Mouse (Mus musculus) stomach, embryonic 15.5 days (tissue): ENCODE data around the gene Gm9945. TPM values are rescaled to one million over a fixed set of nuclear protein-coding genes. Genes with fewer than 3 reads are reported as not detected.

Source experiments
- ATAC-seq: fragments of 200-750 bp; cut with Nextera tagmentation; 2 replicates; pipeline ENCODE4 v1.8.0; 2017; ENCODE audit warnings: low read depth, moderate number of reproducible peaks, moderate TSS enrichment; ENCODE audit not compliant: insufficient read depth, low FRiP score
- H3K27ac ChIP-seq: fragments of 300-500 bp; sonication (generic); 2 replicates; pipeline ENCODE4 v1.5.1; 2015; ENCODE audit warnings: mild to moderate bottlenecking, inconsistent platforms
- H3K27me3 ChIP-seq: fragments of 300-500 bp; sonication (generic); replicated peaks from 2 replicates; pipeline ENCODE4 v1.6.1; 2015; ENCODE audit warnings: inconsistent platforms
- H3K36me3 ChIP-seq: fragments of 300-500 bp; sonication (generic); 2 replicates; pipeline ENCODE4 v1.6.1; 2015; ENCODE audit warnings: inconsistent platforms
- H3K4me1 ChIP-seq: fragments of 300-500 bp; sonication (generic); 2 replicates; pipeline ENCODE4 v1.6.1; 2015; ENCODE audit warnings: inconsistent platforms
- H3K4me2 ChIP-seq: fragments of 300-500 bp; sonication (generic); 2 replicates; pipeline ENCODE4 v1.6.1; 2015; ENCODE audit warnings: mild to moderate bottlenecking, inconsistent platforms
- H3K4me3 ChIP-seq: fragments of 300-500 bp; sonication (generic); replicated peaks from 2 replicates; pipeline ENCODE4 v1.5.1; 2015; ENCODE audit warnings: inconsistent platforms
- H3K9ac ChIP-seq: fragments of 300-500 bp; sonication (generic); 2 replicates; pipeline ENCODE4 v1.6.1; 2015; ENCODE audit warnings: inconsistent platforms
- H3K9me3 ChIP-seq: fragments of 300-500 bp; sonication (generic); 2 replicates; pipeline ENCODE4 v1.6.1; 2016; ENCODE audit warnings: inconsistent platforms
- WGBS: fragments of 180-500 bp; shearing (Covaris S2); methylation state at CpG from one replicate; pipeline ENCODE4 v1.1.7; 2015; 5-methylcytosine and 5-hydroxymethylcytosine counted together
- polyA plus RNA-seq: library from polyadenylated mRNA; unstranded; fragments of >200 nt; fragmentation: Nextera tagmentation; extraction: Ambion mirVana; gene quantifications from 2 replicates; pipeline ENCODE4 v1.2.1, GENCODE M21; 2015

The Gm9945 gene
- polyA plus RNA-seq, 1 experiment from 2014 or later: not detected

DNA sequence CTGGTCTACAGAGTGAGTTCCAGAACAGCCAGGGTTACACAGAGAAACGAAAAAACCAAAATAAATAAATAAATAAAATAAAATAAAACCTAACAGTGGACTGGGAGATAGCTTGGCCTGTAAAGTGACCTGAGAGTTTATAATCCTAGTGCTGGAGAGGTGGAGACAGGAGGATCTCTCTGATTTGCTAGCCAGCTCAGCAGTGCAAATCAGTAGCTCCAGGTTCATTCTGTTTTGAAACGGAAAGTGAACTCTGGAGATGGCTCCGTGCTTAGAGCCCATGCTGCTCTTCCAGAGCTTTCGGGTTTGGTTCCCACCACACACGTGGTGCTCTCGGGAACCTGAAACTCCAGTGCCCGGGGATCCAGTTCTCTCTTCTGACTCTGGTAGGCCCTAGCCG lies 32.0 kb upstream of the Gm9945 start:
- H3K9ac ChIP-seq: no peak overlapping the region
- H3K27me3 ChIP-seq: no peaks in the 10 kb centered on the region
- H3K4me2 ChIP-seq: no peak overlapping the region
- no peaks in the 10 kb centered on the region for H3K9me3 ChIP-seq
- H3K4me1 ChIP-seq: no peaks in the 10 kb centered on the region
- 89% methylated on average over 8 of the region's 8 CpGs for WGBS
- no peaks in the 10 kb centered on the region for H3K36me3 ChIP-seq
- H3K27ac ChIP-seq: no peak overlapping the region
- no peak overlapping the region for H3K4me3 ChIP-seq
- no peak for ATAC-seq

DNA sequence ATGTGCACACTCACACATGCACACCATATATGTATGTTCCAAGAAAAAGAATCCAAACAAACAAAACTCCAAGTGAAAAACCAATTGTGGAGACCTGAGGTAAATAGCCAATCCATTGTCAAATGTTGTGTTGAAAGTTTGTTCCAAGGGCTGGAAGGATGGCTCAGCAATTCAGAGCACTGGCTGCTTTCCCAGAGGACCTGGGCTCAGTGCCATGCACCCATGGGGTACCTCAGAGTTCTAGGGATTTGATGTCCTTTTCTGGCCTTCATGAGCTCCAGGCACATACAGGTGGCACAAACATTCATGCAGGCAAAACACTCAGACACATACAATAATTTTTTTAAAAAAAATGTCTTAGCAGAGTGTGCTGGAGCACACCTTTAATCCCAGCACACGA lies 31.4 kb upstream of the Gm9945 start:
- 87% methylated on average over 1 of the region's 1 CpGs for WGBS
- Histone ChIP-seq H3K9ac (no peak overlapping the region), H3K27me3 (no peaks in the 10 kb centered on the region), H3K4me1 (no peaks in the 10 kb centered on the region), H3K4me3 (no peak overlapping the region), H3K9me3 (no peaks in the 10 kb centered on the region), H3K27ac (no peak overlapping the region), H3K4me2 (no peak overlapping the region), H3K36me3 (no peaks in the 10 kb centered on the region)
- ATAC-seq: no peak

DNA sequence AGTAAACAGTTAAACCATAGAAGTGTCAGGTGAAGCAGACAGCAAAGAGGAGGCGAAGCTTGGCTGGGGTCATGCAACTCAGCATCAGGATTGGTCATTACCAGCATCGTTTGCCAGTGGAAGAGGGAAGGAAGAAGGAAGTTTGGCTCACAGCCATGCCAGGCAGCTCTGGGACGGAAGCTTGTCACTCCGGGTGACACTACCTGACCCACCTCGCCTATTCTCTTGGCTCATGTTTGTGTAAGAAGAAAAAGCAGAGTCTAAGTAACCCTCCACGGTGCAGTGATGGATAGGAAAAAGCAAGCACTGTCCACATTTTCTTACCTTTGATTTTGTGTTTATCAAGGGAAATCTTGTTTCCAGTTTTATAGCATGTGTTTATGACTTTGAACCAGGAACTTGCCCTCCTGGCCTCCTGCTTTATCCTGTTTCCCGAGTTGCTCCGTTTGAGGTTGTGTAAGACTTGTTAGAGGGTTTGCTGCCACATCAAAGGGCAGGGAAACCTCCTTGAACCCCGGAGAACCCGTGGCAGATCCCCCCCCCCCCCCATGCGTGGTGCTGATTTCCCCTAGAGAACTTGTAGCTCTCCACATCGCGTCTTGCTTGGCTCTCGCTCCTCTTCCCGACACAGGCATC lies 29.8 kb upstream of the Gm9945 start:
- no peaks in the 10 kb centered on the region for H3K36me3 ChIP-seq
- no peak overlapping the region for H3K9ac ChIP-seq
- no peak overlapping the region for H3K27ac ChIP-seq
- no peak for ATAC-seq
- no peaks in the 10 kb centered on the region for H3K9me3 ChIP-seq
- H3K4me1 ChIP-seq: no peaks in the 10 kb centered on the region
- no peak overlapping the region for H3K4me2 ChIP-seq
- no peak overlapping the region for H3K4me3 ChIP-seq
- no peaks in the 10 kb centered on the region for H3K27me3 ChIP-seq
- 39% methylated on average over 15 of the region's 15 CpGs for WGBS

DNA sequence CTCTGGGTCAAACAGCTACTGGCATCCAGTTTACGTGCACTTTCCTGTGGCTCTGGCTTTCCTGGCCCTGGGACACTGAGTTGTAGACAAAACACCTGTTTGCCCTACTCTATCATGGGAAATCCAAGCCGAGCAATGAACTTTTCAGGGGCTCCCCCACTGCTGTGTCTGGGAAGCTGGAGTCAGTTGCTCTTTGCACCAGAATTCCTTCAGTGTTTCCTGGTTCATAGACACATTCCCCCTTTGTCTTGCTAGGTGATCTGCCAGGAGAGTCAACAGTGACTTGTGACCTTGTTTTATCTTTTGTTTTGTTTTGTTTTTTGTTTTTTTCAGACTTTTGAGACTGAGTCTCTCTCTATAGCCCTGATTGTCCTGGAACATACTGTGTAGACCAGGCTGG lies 28.6 kb upstream of the Gm9945 start:
- H3K36me3 ChIP-seq: no peaks in the 10 kb centered on the region
- no peak overlapping the region for H3K4me3 ChIP-seq
- H3K9ac ChIP-seq: no peak overlapping the region
- no peak overlapping the region for H3K4me2 ChIP-seq
- no peak overlapping the region for H3K27ac ChIP-seq
- ATAC-seq: no peak
- 0 out of 2 replicates have a peak, but pooled peaks cover 2% of the 10 kb centered on the region for H3K4me1 ChIP-seq
- H3K27me3 ChIP-seq: no peaks in the 10 kb centered on the region
- WGBS: 50% methylated on average over 2 of the region's 2 CpGs
- no peaks in the 10 kb centered on the region for H3K9me3 ChIP-seq

DNA sequence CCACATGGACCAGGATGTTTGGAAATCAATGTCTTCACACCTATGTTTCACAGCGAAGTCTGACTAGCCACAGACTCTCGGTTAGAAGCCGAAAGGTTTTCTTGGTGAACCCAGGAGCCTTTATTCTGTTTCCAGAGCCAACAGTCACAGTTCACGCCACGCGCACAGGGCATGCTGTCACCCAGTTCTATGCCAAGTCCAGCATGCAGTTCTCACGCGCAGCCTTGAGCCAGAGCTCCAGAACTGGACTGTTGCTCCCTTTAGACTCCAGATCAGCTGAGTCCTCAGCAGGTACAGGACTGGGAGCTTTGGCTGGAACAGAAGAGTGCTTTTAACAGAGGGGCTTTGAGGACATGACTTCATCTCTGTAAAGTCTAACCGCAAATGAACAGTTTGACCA lies 27.6 kb upstream of the Gm9945 start:
- H3K27ac ChIP-seq: no peak overlapping the region
- H3K9me3 ChIP-seq: no peaks in the 10 kb centered on the region
- H3K4me2 ChIP-seq: no peak overlapping the region
- H3K4me1 ChIP-seq: 0 out of 2 replicates have a peak, but pooled peaks cover 7% of the 10 kb centered on the region
- no peak overlapping the region for H3K4me3 ChIP-seq
- H3K9ac ChIP-seq: no peak overlapping the region
- ATAC-seq: no peak
- WGBS: 92% methylated on average over 9 of the region's 9 CpGs
- H3K36me3 ChIP-seq: no peaks in the 10 kb centered on the region
- no peaks in the 10 kb centered on the region for H3K27me3 ChIP-seq

DNA sequence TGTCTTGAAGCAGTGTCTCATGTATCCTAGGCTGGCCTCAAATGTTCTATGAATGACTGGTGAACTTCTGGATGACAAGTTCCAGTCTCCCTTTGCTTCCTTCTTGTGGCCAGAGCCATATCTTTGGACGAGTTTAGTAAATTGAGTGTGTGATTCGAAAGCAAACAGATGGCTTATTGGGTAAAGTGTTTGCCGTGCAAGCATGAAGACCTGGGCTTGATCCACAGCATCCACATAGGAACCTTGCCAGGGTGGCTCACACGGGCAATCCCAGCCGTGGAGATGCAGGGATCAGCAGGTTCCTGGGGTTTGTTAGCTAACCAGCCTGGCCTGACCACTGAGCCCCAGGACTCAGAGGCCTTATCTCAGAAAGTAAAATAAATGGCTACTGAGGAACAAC lies 26.9 kb upstream of the Gm9945 start:
- WGBS: 81% methylated on average over 5 of the region's 5 CpGs
- H3K9ac ChIP-seq: no peak overlapping the region
- H3K36me3 ChIP-seq: no peaks in the 10 kb centered on the region
- H3K4me3 ChIP-seq: no peak overlapping the region
- H3K27me3 ChIP-seq: no peaks in the 10 kb centered on the region
- H3K27ac ChIP-seq: no peak overlapping the region
- no peak for ATAC-seq
- no peak overlapping the region for H3K4me2 ChIP-seq
- H3K9me3 ChIP-seq: no peaks in the 10 kb centered on the region
- H3K4me1 ChIP-seq: 0 out of 2 replicates have a peak, but pooled peaks cover 9% of the 10 kb centered on the region

DNA sequence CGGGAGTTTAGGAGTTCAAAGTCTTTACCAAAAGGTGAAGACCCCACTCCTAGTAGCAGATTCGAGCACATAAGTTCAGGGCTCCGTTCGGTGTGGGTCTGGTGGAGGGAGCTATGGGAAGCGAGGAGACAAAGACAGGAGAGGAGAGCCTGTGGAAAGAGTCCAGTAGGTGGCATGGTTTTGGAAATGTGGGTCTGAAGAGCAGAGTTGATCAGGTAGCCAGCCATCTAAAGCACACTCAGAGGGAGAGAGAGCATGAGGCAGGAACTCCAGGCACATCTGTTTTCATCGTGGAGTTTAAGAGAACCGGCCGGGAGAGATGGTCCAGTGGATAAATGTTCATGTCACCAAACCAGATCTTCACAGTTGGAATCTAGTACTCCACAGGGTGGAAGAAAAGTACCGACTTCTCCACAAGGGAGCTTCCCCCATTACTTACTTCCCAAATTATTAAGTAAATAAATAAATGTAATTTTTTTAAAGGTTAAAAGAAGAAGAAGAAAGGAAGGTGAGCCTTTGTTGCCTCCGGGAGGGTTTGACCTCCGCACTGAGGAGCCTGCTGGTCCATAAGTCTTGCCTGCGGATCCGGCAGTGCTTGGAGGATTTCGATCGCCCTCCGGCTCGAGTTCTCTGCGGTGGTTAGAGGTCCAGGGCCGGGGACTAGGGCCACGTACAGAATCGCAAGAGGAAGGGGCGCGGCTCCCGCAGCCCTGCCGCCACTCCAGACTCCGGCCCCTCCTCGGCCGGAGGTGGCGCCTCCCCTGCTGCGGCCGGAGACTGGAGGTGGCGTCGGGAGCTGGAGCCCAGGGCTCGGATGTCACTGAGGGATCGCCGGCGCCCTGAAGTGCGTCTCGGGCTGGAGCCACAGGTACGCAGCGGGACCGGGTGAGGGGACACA lies 23.2 kb upstream of the Gm9945 start, which contains the start of the genes Gm10447 and Shroom1:
TSS of gene Gm10447 (minus strand) at position 637 of the 898 bp plus-strand sequence.
TSS of gene Shroom1 (plus strand) at position 732 of the 898 bp plus-strand sequence.
- Histone ChIP-seq H3K9ac (peak within 1 kb of the TSS; percentile 50), H3K9me3 (no peaks in the 10 kb centered on the region), H3K27ac (no peak within 1 kb of the TSS), H3K4me3 (peak within 1 kb of the TSS; percentile 53), H3K27me3 (peaks cover 6% of the 10 kb centered on the region), H3K4me1 (0 out of 2 replicates have a peak, but pooled peaks cover 9% of the 10 kb centered on the region), H3K36me3 (no peaks in the 10 kb centered on the region), H3K4me2 (peak within 1 kb of the TSS; percentile 97)
- 3% methylated on average over 42 of the region's 42 CpGs for WGBS
- ATAC-seq: peak; percentile 85

DNA sequence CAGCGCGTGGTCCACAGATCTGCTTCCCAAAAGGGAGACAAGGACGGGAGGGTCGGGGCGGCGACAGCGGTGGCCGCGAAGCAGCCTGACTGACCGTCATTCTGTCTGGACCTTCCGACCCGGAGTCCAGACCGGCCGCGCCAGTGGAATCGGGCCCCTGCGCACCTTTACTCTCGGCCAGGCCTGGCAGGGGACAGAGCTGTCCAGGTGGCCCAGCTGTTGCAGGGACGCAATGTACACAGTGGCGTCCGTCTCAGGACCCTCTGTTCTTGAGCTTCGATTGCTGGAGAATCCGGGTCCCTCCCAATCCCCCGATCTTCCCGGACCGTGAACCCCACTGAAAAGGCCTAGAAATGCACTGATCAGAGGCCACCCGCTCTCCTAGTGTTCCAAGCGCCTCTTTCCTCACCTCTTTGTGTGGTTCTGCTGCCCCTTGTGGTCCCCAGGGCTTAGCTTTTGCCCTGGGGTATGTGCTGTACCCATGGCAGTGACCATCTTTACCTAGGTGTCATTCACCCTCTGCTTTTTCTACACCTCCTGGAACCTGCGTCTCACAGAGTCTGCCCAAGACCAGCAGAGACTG lies 22.5 kb upstream of the Gm9945 start:
- H3K27ac ChIP-seq: no peak overlapping the region
- H3K9me3 ChIP-seq: no peaks in the 10 kb centered on the region
- H3K4me3 ChIP-seq: peak overlapping the region; percentile 53
- peaks cover 13% of the 10 kb centered on the region for H3K27me3 ChIP-seq
- ATAC-seq: no peak
- 0 out of 2 replicates have a peak, but pooled peaks cover 9% of the 10 kb centered on the region for H3K4me1 ChIP-seq
- H3K4me2 ChIP-seq: peak overlapping the region; percentile 97
- WGBS: 9% methylated on average over 28 of the region's 29 CpGs
- no peaks in the 10 kb centered on the region for H3K36me3 ChIP-seq
- peak overlapping the region; percentile 50 for H3K9ac ChIP-seq

DNA sequence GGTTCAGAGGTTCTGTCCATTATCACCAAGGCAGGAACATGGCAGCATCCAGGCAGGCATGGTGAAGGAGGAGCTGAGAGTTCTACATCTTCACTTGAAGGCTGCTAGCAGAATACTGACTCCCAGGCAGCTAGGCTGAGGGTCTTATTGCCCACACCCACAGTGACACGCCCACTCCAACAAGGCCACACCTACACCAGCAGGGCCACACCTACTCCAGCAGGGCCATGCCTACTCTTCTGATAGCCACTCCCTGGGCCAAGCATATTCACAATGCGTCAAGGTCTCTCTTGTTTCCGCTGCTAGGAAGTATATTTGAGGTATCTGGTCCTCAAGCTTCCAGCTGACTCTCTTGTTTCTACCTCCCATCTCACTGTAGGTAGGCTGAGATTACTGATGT lies 21.0 kb upstream of the Gm9945 start:
- no peak overlapping the region for H3K4me2 ChIP-seq
- H3K27me3 ChIP-seq: peaks cover 28% of the 10 kb centered on the region
- no peaks in the 10 kb centered on the region for H3K9me3 ChIP-seq
- WGBS: 71% methylated on average over 3 of the region's 3 CpGs
- H3K36me3 ChIP-seq: no peaks in the 10 kb centered on the region
- H3K9ac ChIP-seq: no peak overlapping the region
- ATAC-seq: no peak
- no peak overlapping the region for H3K27ac ChIP-seq
- no peak overlapping the region for H3K4me3 ChIP-seq
- peaks cover 18% of the 10 kb centered on the region for H3K4me1 ChIP-seq

DNA sequence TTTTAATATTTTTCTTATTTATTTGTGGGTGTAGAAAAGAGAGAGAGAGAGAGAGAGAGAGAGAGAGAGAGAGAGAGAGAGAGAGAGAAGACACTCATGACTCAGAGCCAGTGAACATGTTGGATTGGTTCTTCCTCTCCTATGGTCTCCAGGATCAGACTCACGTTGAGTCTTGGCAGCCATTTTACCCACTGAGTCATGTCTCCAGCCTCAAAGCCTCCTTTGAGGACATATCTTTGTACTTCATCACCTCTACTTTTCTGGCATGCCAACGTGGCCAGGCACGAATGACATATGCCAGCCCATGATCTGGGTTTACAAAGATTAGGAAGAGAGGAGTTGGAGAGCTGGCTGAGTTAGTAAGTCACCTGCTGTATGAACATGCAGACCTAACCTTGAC lies 19.8 kb upstream of the Gm9945 start:
- H3K27ac ChIP-seq: no peak overlapping the region
- H3K9me3 ChIP-seq: no peaks in the 10 kb centered on the region
- peaks cover 19% of the 10 kb centered on the region for H3K4me1 ChIP-seq
- ATAC-seq: no peak
- H3K4me2 ChIP-seq: no peak overlapping the region
- H3K27me3 ChIP-seq: peaks cover 40% of the 10 kb centered on the region
- no peak overlapping the region for H3K4me3 ChIP-seq
- H3K36me3 ChIP-seq: no peaks in the 10 kb centered on the region
- no peak overlapping the region for H3K9ac ChIP-seq
- 71% methylated on average over 3 of the region's 3 CpGs for WGBS

DNA sequence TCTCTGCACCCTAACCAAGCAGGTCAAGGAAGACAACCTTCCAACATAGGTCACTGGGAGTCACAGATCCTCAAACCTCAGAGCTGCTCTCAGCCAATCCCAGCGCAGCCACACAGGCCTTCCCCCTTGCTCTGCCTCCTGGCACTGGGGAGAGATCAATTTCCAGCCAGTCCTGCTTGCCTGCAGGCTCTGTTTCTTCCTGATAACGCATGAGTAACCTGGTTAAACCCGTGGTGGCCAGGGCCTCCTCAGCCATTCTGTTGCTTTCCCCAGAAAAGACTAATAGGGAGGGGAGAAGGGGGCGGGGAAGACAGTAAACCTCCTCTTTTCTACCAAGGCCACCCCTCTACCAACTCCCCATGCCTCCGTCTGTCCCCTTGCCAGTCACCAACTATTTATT lies 18.2 kb upstream of the Gm9945 start:
- Histone ChIP-seq H3K27ac (no peak overlapping the region), H3K4me2 (no peak overlapping the region), H3K36me3 (no peaks in the 10 kb centered on the region), H3K4me3 (no peak overlapping the region), H3K4me1 (peaks cover 16% of the 10 kb centered on the region), H3K27me3 (peaks cover 54% of the 10 kb centered on the region), H3K9me3 (no peaks in the 10 kb centered on the region), H3K9ac (no peak overlapping the region)
- ATAC-seq: no peak
- 23% methylated on average over 5 of the region's 5 CpGs for WGBS
